Mouse (Mus musculus) MEL (cell line): ENCODE measurements around the gene Smco1. TPM values are rescaled to one million over a fixed set of nuclear protein-coding genes. Genes with fewer than 3 reads are reported as not detected.
A peak's percentile ranks its signal among the peaks of the same experiment; 100 is the strongest.

Experiments
- DNase-seq: peaks from one replicate; pipeline ENCODE4 v3.0.0; 2011; ENCODE audit warnings: low read depth, low spot score
- H3K27ac ChIP-seq: 2 replicates; pipeline ENCODE4 v1.5.1; 2012; ENCODE audit warnings: low read depth, mild to moderate bottlenecking, control low read depth, low read length, moderate library complexity; ENCODE audit not compliant: control insufficient read depth
- H3K27me3 ChIP-seq, 2 experiments: fragments of 150-350 bp in 1 of 2; sonication (generic) in 1 of 2; 2 replicates each; pipeline ENCODE4 v1.6.1; 2012; ENCODE audit warnings: low read length in 2 of 2, mild to moderate bottlenecking in 2 of 2, improper control_type of control experiment in 1 of 2, moderate library complexity in 1 of 2; ENCODE audit not compliant: insufficient read depth in 2 of 2, control insufficient read depth in 1 of 2
- H3K36me3 ChIP-seq, 2 experiments: 2 replicates each; pipeline ENCODE4 v1.6.1; 2012 to 2014; ENCODE audit warnings: low read length in 2 of 2, improper control_type of control experiment in 1 of 2, inconsistent platforms in 1 of 2, mild to moderate bottlenecking in 1 of 2; ENCODE audit not compliant: insufficient read depth in 2 of 2, control insufficient read depth in 1 of 2
- H3K4me1 ChIP-seq, 2 experiments: fragments of 150-350 bp in 1 of 2; sonication (generic) in 1 of 2; 2 replicates each; pipeline ENCODE4 v1.6.1; 2012; ENCODE audit warnings: low read length in 2 of 2, improper control_type of control experiment in 1 of 2, mild to moderate bottlenecking in 1 of 2; ENCODE audit not compliant: insufficient read depth in 2 of 2, control insufficient read depth in 1 of 2
- H3K4me3 ChIP-seq, 2 experiments: fragments of 150-350 bp in 1 of 2; sonication (generic) in 1 of 2; 2 replicates each; pipeline ENCODE4 v1.5.1; 2012; ENCODE audit warnings: low read depth in 2 of 2, low read length in 2 of 2, mild to moderate bottlenecking in 2 of 2, moderate library complexity in 2 of 2, control low read depth in 1 of 2, improper control_type of control experiment in 1 of 2; ENCODE audit not compliant: control insufficient read depth in 1 of 2, insufficient read depth in 1 of 2
- H3K79me2 ChIP-seq: 2 replicates; pipeline ENCODE4 v1.6.1; 2012; ENCODE audit warnings: mild to moderate bottlenecking, low read length, moderate library complexity; ENCODE audit not compliant: control insufficient read depth, poor library complexity, insufficient read depth
- H3K9ac ChIP-seq: 2 replicates; pipeline ENCODE4 v1.6.1; 2012; ENCODE audit warnings: low read depth, mild to moderate bottlenecking, control low read depth, low read length, moderate library complexity; ENCODE audit not compliant: control insufficient read depth, poor library complexity, severe bottlenecking
- H3K9me3 ChIP-seq: fragments of 150-350 bp; sonication (generic); replicated peaks from 2 replicates; pipeline ENCODE4 v1.6.1; 2012; ENCODE audit warnings: mild to moderate bottlenecking, low read length, improper control_type of control experiment, moderate library complexity; ENCODE audit not compliant: insufficient read depth
- BHLHE40 ChIP-seq: IDR thresholded peaks from 2 replicates; pipeline ENCODE4 v1.6.1; 2012; ENCODE audit warnings: low read depth, mild to moderate bottlenecking, inconsistent platforms, low read length, improper control_type of control experiment, borderline replicate concordance
- CHD1 ChIP-seq: IDR thresholded peaks from 2 replicates; pipeline ENCODE4 v1.6.1; 2012; ENCODE audit warnings: low read depth, mild to moderate bottlenecking, inconsistent platforms, low read length, improper control_type of control experiment
- CHD2 ChIP-seq: IDR thresholded peaks from 2 replicates; pipeline ENCODE4 v1.6.1; 2011; ENCODE audit warnings: low read length, improper control_type of control experiment
- CTCF ChIP-seq, 3 experiments: IDR thresholded peaks in 2 of 3; conservative IDR thresholded peaks in 1 of 3; 2 replicates each; pipeline ENCODE4 v1.5.1; 2011 to 2012; ENCODE audit warnings: low read length in 3 of 3, low read depth in 2 of 3, mild to moderate bottlenecking in 2 of 3, improper control_type of control experiment in 1 of 3, inconsistent platforms in 1 of 3, mixed read lengths in 1 of 3, moderate library complexity in 1 of 3; ENCODE audit not compliant: control insufficient read depth in 1 of 3, insufficient read depth in 1 of 3, poor library complexity in 1 of 3, severe bottlenecking in 1 of 3
- E2F4 ChIP-seq: IDR thresholded peaks from 2 replicates; pipeline ENCODE4 v1.6.1; 2011; ENCODE audit warnings: low read depth, low read length, improper control_type of control experiment, borderline replicate concordance
- ELF1 ChIP-seq: IDR thresholded peaks from 2 replicates; pipeline ENCODE4 v1.6.1; 2014; ENCODE audit warnings: low read depth, mild to moderate bottlenecking, inconsistent platforms, low read length, improper control_type of control experiment, moderate library complexity
- EP300 ChIP-seq, 2 experiments: IDR thresholded peaks; 2 replicates each; pipeline ENCODE4 v1.6.1; 2011; ENCODE audit warnings: improper control_type of control experiment in 2 of 2, low read length in 2 of 2, low read depth in 1 of 2, mild to moderate bottlenecking in 1 of 2
- ETS1 ChIP-seq: IDR thresholded peaks from 2 replicates; pipeline ENCODE4 v1.6.1; 2012; ENCODE audit warnings: low read depth, mild to moderate bottlenecking, inconsistent platforms, low read length, improper control_type of control experiment, moderate library complexity
- GABPA ChIP-seq: IDR thresholded peaks from 2 replicates; pipeline ENCODE4 v1.6.1; 2012; ENCODE audit warnings: low read depth, mild to moderate bottlenecking, inconsistent platforms, low read length, improper control_type of control experiment, moderate library complexity
- JUND ChIP-seq: IDR thresholded peaks from 2 replicates; pipeline ENCODE4 v1.6.1; 2011; ENCODE audit warnings: low read depth, mild to moderate bottlenecking, improper control_type of control experiment, low read length
- KAT2A ChIP-seq: conservative IDR thresholded peaks from 2 replicates; pipeline ENCODE4 v1.6.1; 2012; ENCODE audit warnings: low read depth, low read length, improper control_type of control experiment, inconsistent platforms
- MAFK ChIP-seq: IDR thresholded peaks from 2 replicates; pipeline ENCODE4 v1.6.1; 2011; ENCODE audit warnings: low read depth, mild to moderate bottlenecking, low read length, improper control_type of control experiment, borderline replicate concordance
- MAX ChIP-seq: IDR thresholded peaks from 2 replicates; pipeline ENCODE4 v1.6.1; 2011; ENCODE audit warnings: low read length, improper control_type of control experiment
- MAZ ChIP-seq: IDR thresholded peaks from 2 replicates; pipeline ENCODE4 v1.6.1; 2012; ENCODE audit warnings: low read depth, mild to moderate bottlenecking, inconsistent platforms, low read length, improper control_type of control experiment
- MEF2A ChIP-seq: IDR thresholded peaks from 2 replicates; pipeline ENCODE4 v1.6.1; 2014; ENCODE audit warnings: low read depth, mild to moderate bottlenecking, inconsistent platforms, low read length, improper control_type of control experiment; ENCODE audit not compliant: poor library complexity, insufficient replicate concordance, severe bottlenecking; ENCODE audit errors: extremely low read depth
- MXI1 ChIP-seq: IDR thresholded peaks from 2 replicates; pipeline ENCODE4 v1.6.1; 2011; ENCODE audit warnings: mild to moderate bottlenecking, low read depth, low read length, improper control_type of control experiment
- MYC ChIP-seq: IDR thresholded peaks from 2 replicates; pipeline ENCODE4 v1.6.1; 2011; ENCODE audit warnings: low read depth, mild to moderate bottlenecking, low read length, improper control_type of control experiment, moderate library complexity
- NELFE ChIP-seq: IDR thresholded peaks from 2 replicates; pipeline ENCODE4 v1.6.1; 2011; ENCODE audit warnings: low read depth, low read length, improper control_type of control experiment
- NRF1 ChIP-seq: IDR thresholded peaks from 2 replicates; pipeline ENCODE4 v1.6.1; 2014; ENCODE audit warnings: low read depth, mild to moderate bottlenecking, inconsistent platforms, low read length, improper control_type of control experiment, moderate library complexity; ENCODE audit not compliant: poor library complexity, insufficient read depth, severe bottlenecking
- POLR2A ChIP-seq, 2 experiments: IDR thresholded peaks; 2 replicates each; pipeline ENCODE4 v1.6.1; 2011 to 2012; ENCODE audit warnings: low read length in 2 of 2, mild to moderate bottlenecking in 2 of 2, control low read depth in 1 of 2, improper control_type of control experiment in 1 of 2, low read depth in 1 of 2, moderate library complexity in 1 of 2; ENCODE audit not compliant: control insufficient read depth in 1 of 2, insufficient read depth in 1 of 2, poor library complexity in 1 of 2
- POLR2AphosphoS2 ChIP-seq: IDR thresholded peaks from 2 replicates; pipeline ENCODE4 v1.6.1; 2011; ENCODE audit warnings: low read length, improper control_type of control experiment
- POLR2AphosphoS5 ChIP-seq: IDR thresholded peaks from 2 replicates; pipeline ENCODE4 v1.6.1; 2012; ENCODE audit warnings: low read depth, borderline replicate concordance, mild to moderate bottlenecking, inconsistent platforms, low read length, moderate library complexity, mixed read lengths
- SIN3A ChIP-seq: IDR thresholded peaks from 2 replicates; pipeline ENCODE4 v1.6.1; 2012; ENCODE audit warnings: low read length, improper control_type of control experiment, inconsistent platforms
- TAL1 ChIP-seq: IDR thresholded peaks from 2 replicates; pipeline ENCODE4 v1.6.1; 2012; ENCODE audit warnings: mild to moderate bottlenecking, inconsistent platforms, low read length, moderate library complexity, mixed read lengths
- TBP ChIP-seq: IDR thresholded peaks from 2 replicates; pipeline ENCODE4 v1.8.0; 2011; ENCODE audit warnings: low read depth, low read length, improper control_type of control experiment
- ZC3H11A ChIP-seq: IDR thresholded peaks from 2 replicates; pipeline ENCODE4 v1.6.1; 2012; ENCODE audit warnings: low read depth, mild to moderate bottlenecking, inconsistent platforms, low read length, improper control_type of control experiment
- ZMIZ1 ChIP-seq: IDR thresholded peaks from 2 replicates; pipeline ENCODE4 v1.6.1; 2012; ENCODE audit warnings: low read depth, mild to moderate bottlenecking, inconsistent platforms, low read length, improper control_type of control experiment, moderate library complexity
- ZNF384 ChIP-seq: IDR thresholded peaks from 2 replicates; pipeline ENCODE4 v1.6.1; 2012; ENCODE audit warnings: low read depth, mild to moderate bottlenecking, inconsistent platforms, low read length, improper control_type of control experiment
- polyA plus RNA-seq, 2 experiments: library from polyadenylated mRNA; stranded (reverse) in 1 of 2; unstranded in 1 of 2; fragments of >175 nt in 1 of 2; fragments of >200 nt in 1 of 2; gene quantifications; 2 replicates each; pipeline versions ENCODE4 v1.2.1 to v1.2.4; 2012; ENCODE audit warnings: low replicate concordance in 2 of 2, low read depth in 1 of 2; ENCODE audit not compliant: insufficient read length in 2 of 2, insufficient read depth in 1 of 2, missing spikeins in 1 of 2
- total RNA-seq: library from RNA; depleted of rRNA; stranded (reverse); fragments of 300-350 nt; gene quantifications from 2 replicates; pipeline ENCODE4 v1.2.3, GENCODE M21; 2012

The Smco1 gene
- total and polyA plus RNA-seq, 3 experiments: not detected

- Histone ChIP-seq H3K4me1 (peaks cover 0 to 3% of the 10 kb centered on the region in 2 experiments; a peak in 1 of 4 replicates), H3K27ac (no peak overlapping the region), H3K36me3 (peaks cover 0 to 14% of the 10 kb centered on the region in 2 experiments; a peak in 3 of 4 replicates), H3K79me2 (peaks cover 27% of the 10 kb centered on the region), H3K9me3 (no peaks in the 10 kb centered on the region), H3K9ac (no peak overlapping the region), H3K4me3 (no peak overlapping the region), H3K27me3 (no peaks in the 10 kb centered on the region)
- TF ChIP-seq GABPA (no peak), POLR2AphosphoS5 (no peak), CHD1 (no peak), MYC (no peak), MEF2A (no peak), CTCF (IDR thresholded peaks at IDR 0.05 in 2 of 3, conservative IDR thresholded peaks at IDR 0.05 in 1 of 3; ENCODE audit: control insufficient read depth in 1 of 3, insufficient read depth in 1 of 3, low read depth in 2 of 3, low read length in 3 of 3, poor library complexity in 1 of 3, severe bottlenecking in 1 of 3) (no peak), JUND (no peak)
- DNase-seq: no peak
Measured at GRCm38 (mm10) chr16:32275830-32276229, 4.6 kb downstream of the Smco1 start.

GRCm38 (mm10) chr16:32277308-32278256 is 6.3 kb downstream of the Smco1 start, which contains the start of gene Rnf168:
TSS of gene Rnf168 (plus strand) at chr16:32277459.
- peaks cover 29% of the 10 kb centered on the region for H3K79me2 ChIP-seq
- H3K4me3 ChIP-seq: peak within 1 kb of the TSS; percentile 91
- H3K4me1 ChIP-seq: peaks cover 0 to 3% of the 10 kb centered on the region in 2 experiments; a peak in 1 of 4 replicates
- H3K9ac ChIP-seq: peak within 1 kb of the TSS; percentile 98
- peak; percentile 95 for DNase-seq
- no peaks in the 10 kb centered on the region for H3K27me3 ChIP-seq
- H3K9me3 ChIP-seq: no peaks in the 10 kb centered on the region
- peaks cover under 1 to 16% of the 10 kb centered on the region in 2 experiments; a peak in 3 of 4 replicates for H3K36me3 ChIP-seq
- peak within 1 kb of the TSS; percentile 88 for H3K27ac ChIP-seq
- peak; percentile 68 for TF ChIP-seq ELF1
- peak; percentile 68; the same call in 1 of the 2 replicates for TF ChIP-seq NELFE
- TF ChIP-seq ZMIZ1: peak; percentile 58
- 0 out of 2 replicates have a peak, but pooled peaks have one; percentile 41 for TF ChIP-seq CHD1
- TF ChIP-seq POLR2A (IDR thresholded peaks at IDR 0.05; ENCODE audit: control insufficient read depth in 1 of 2, insufficient read depth in 1 of 2, low read depth in 1 of 2, low read length in 2 of 2, poor library complexity in 1 of 2): peak; percentile 63 to 89; a peak in 3 of 4 replicates
- no peak for TF ChIP-seq GABPA
- no peak for TF ChIP-seq CTCF (IDR thresholded peaks at IDR 0.05 in 2 of 3, conservative IDR thresholded peaks at IDR 0.05 in 1 of 3; ENCODE audit: control insufficient read depth in 1 of 3, insufficient read depth in 1 of 3, low read depth in 2 of 3, low read length in 3 of 3, poor library complexity in 1 of 3, severe bottlenecking in 1 of 3)
- no peak for TF ChIP-seq NRF1
- no peak for TF ChIP-seq JUND
- no peak for TF ChIP-seq BHLHE40
- peak; percentile 65 for TF ChIP-seq MAX
- no peak for TF ChIP-seq POLR2AphosphoS2
- no peak for TF ChIP-seq MAFK
- peak; percentile 43; the same call in 1 of the 2 replicates for TF ChIP-seq MXI1
- no peak for TF ChIP-seq MEF2A
- TF ChIP-seq MAZ: no peak
- peak; percentile 98 for TF ChIP-seq E2F4
- TF ChIP-seq KAT2A: no peak; the same call in 1 of the 2 replicates
- TF ChIP-seq EP300 (IDR thresholded peaks at IDR 0.05; ENCODE audit: low read depth in 1 of 2, low read length in 2 of 2): no peak
- TF ChIP-seq SIN3A: peak; percentile 72
- TF ChIP-seq ZC3H11A: no peak
- no peak for TF ChIP-seq CHD2
- TF ChIP-seq TBP: peak; percentile 63
- no peak for TF ChIP-seq ZNF384
- TF ChIP-seq ETS1: peak; percentile 33; the same call in 1 of the 2 replicates
- no peak for TF ChIP-seq TAL1
